13 mouse cellular contexts compared by ENCODE assay signal in the genomic region with DNA sequence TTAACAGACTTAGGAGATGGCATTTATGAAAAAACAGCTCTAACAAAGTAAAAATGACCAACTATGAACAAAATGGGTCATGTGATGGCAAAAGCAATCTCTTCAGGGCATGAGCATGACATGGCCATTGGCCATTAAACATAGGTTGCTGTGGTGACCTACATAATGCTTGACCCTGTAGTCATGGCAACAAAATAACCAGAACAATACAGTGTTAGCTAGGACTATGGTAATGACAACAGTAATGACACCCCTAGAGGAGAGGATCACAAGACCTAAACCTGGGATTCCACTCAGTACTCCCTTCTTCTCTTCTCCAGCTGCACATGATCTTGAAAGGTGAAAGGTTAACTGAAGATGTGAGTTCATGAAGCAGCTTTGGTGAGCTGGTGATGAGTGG.
"Had no signal": no experiment of that assay in that cellular context is flagged by ENCODE, and none has a peak within 500 bp of the region (broad histone marks: within the 10 kb centered on the region; RNA-seq: fewer than 3 reads in every experiment).

No protein-coding gene starts in this region.

- DNase-seq: liver, embryonic 13.5 days; liver, postnatal 0 days; lung, embryonic 14.5 days; lung, postnatal 10 days; lung, postnatal 4 days; right cerebral cortex, postnatal 14 days; thymus, adult 18-20 months; thymus, postnatal 14 days; thymus, postnatal 36 days had no signal

- H3K27me3 ChIP-seq: liver, embryonic 13.5 days; liver, embryonic 15.5 days; midbrain, embryonic 13.5 days; midbrain, embryonic 15.5 days; neural tube, embryonic 12.5 days had no signal

- ATAC-seq: liver, postnatal 0 days; midbrain, embryonic 13.5 days; midbrain, embryonic 15.5 days had no signal
